Mouse (Mus musculus): ENCODE measurements around the gene Cflar.
A peak's percentile ranks its signal among the peaks of the same experiment; 100 is the strongest.

- TF ChIP-seq POLR2A (IDR thresholded peaks at IDR 0.05; ENCODE audit: borderline replicate concordance, low read depth, low read length) (no peak), CTCF (IDR thresholded peaks at IDR 0.05; ENCODE audit: low read depth, low read length) (peak; percentile 62)
Observed at GRCm38 (mm10) chr1:58802322-58803273, 91.3 kb downstream of the Cflar start.

Measured in bone marrow macrophage, adult 2 months (primary cell).